Comparison of ENCODE assay signal across 16 mouse cellular contexts in the genomic region with DNA sequence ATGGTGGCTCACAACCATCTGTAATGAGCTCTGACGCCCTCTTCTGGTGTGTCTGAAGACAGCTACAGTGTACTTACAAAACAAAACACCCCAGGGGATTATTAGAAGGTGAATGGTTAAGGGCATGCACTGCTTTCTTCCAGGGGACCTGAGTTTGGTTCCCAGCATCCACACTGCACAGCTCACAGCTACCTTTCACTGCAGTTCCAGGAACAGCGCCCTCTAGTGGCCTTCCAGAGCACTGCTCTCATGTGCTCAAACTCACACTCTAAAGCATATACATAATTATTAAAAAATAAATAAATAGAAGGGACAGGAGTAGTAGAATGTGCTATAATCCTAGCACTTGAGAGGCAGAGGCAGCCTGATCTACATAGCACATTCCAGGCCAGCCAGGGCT. TPM values are rescaled to one million over a fixed set of nuclear protein-coding genes. Genes with fewer than 3 reads are reported as not detected.
A peak's percentile ranks its signal among the peaks of the same experiment; 100 is the strongest.
DNase-seq lines count a peak whose midpoint lies in the region; ATAC-seq and TF ChIP-seq lines count a peak whose summit lies in the region.
"Had no signal": no experiment of that assay in that cellular context is flagged by ENCODE, and none has a peak within 500 bp of the region (broad histone marks: within the 10 kb centered on the region; RNA-seq: fewer than 3 reads in every experiment).

No protein-coding gene starts in this region.

- H3K27me3 ChIP-seq in hindbrain, embryonic 11.5 days (ENCODE audit: control insufficient read depth, insufficient read depth, low read length) = no peaks in the 10 kb centered on the region
- H3K27me3 ChIP-seq in hindbrain, embryonic 10.5 days (ENCODE audit: insufficient read depth, poor library complexity, severe bottlenecking) = no peaks in the 10 kb centered on the region
- H3K27me3 ChIP-seq in lung, postnatal 0 days (replicated peaks; ENCODE audit: insufficient read depth, low read length) = no peaks in the 10 kb centered on the region
- no peaks in the 10 kb centered on the region for H3K27me3 ChIP-seq in G1E (ENCODE audit: insufficient read depth, low read length)
- H3K27me3 ChIP-seq: heart, embryonic 15.5 days; lung, embryonic 15.5 days; midbrain, embryonic 13.5 days; neural tube, embryonic 12.5 days had no signal

- H3K4me1 ChIP-seq in hindbrain, embryonic 11.5 days (replicated peaks; ENCODE audit: control insufficient read depth, insufficient read depth, low read length) = no peaks in the 10 kb centered on the region
- H3K4me1 ChIP-seq in hindbrain, embryonic 10.5 days (replicated peaks) = no peaks in the 10 kb centered on the region
- no peaks in the 10 kb centered on the region for H3K4me1 ChIP-seq in lung, postnatal 0 days (ENCODE audit: insufficient read depth, low read depth, low read length)
- peaks cover 78% of the 10 kb centered on the region for H3K4me1 ChIP-seq in G1E (ENCODE audit: insufficient read depth, low read depth, low read length)
- H3K4me1 ChIP-seq: forebrain, embryonic 10.5 days; lung, embryonic 15.5 days; midbrain, embryonic 13.5 days; neural tube, embryonic 12.5 days had no signal

- no peaks in the 10 kb centered on the region for H3K9me3 ChIP-seq in hindbrain, embryonic 11.5 days (ENCODE audit: control insufficient read depth, low read length)
- no peaks in the 10 kb centered on the region for H3K9me3 ChIP-seq in hindbrain, embryonic 10.5 days
- no peaks in the 10 kb centered on the region for H3K9me3 ChIP-seq in lung, postnatal 0 days (ENCODE audit: low read length)
- no peaks in the 10 kb centered on the region for H3K9me3 ChIP-seq in G1E (replicated peaks)
- H3K9me3 ChIP-seq: forebrain, embryonic 10.5 days; heart, embryonic 15.5 days; lung, embryonic 15.5 days; midbrain, embryonic 13.5 days; neural tube, embryonic 12.5 days had no signal

- TF ChIP-seq EP300 in lung, postnatal 0 days (IDR thresholded peaks at IDR 0.05) = no peak

- H3K36me3 ChIP-seq in hindbrain, embryonic 11.5 days (ENCODE audit: control insufficient read depth, insufficient read depth, low read length) = no peaks in the 10 kb centered on the region
- H3K36me3 ChIP-seq in hindbrain, embryonic 10.5 days = peaks cover 83% of the 10 kb centered on the region
- H3K36me3 ChIP-seq in lung, postnatal 0 days (ENCODE audit: insufficient read depth, low read length) = no peaks in the 10 kb centered on the region
- peaks cover 98% of the 10 kb centered on the region for H3K36me3 ChIP-seq in G1E (replicated peaks)
- H3K36me3 ChIP-seq: heart, embryonic 15.5 days; lung, embryonic 15.5 days; midbrain, embryonic 13.5 days; neural tube, embryonic 12.5 days had no signal

- ATAC-seq in hindbrain, embryonic 11.5 days (ENCODE audit: low FRiP score) = no peak
- no peak for ATAC-seq in lung, postnatal 0 days
- no peak for ATAC-seq in G1E (ENCODE audit: extremely low read depth, insufficient number of reproducible peaks, low FRiP score, poor library complexity, severe bottlenecking)
- 0 out of 2 replicates have a peak, but pooled peaks have one; percentile 28 for ATAC-seq in granulocyte monocyte progenitor cell, adult 5-6 weeks (replicated peaks; ENCODE audit: poor library complexity, severe bottlenecking)
- ATAC-seq: inflammation-experienced regulatory T-cells, adult 6 months; midbrain, embryonic 13.5 days had no signal

- no peak overlapping the region for H3K4me3 ChIP-seq in hindbrain, embryonic 11.5 days (ENCODE audit: low read depth, low read length)
- no peak overlapping the region for H3K4me3 ChIP-seq in hindbrain, embryonic 10.5 days
- H3K4me3 ChIP-seq in lung, postnatal 0 days (ENCODE audit: low read depth, low read length) = no peak overlapping the region
- H3K4me3 ChIP-seq in G1E (ENCODE audit: low read depth, low read length) = no peak overlapping the region
- H3K4me3 ChIP-seq: forebrain, embryonic 10.5 days; heart, embryonic 15.5 days; lung, embryonic 15.5 days; midbrain, embryonic 13.5 days; neural tube, embryonic 12.5 days had no signal

- 44% methylated on average over 2 of the region's 2 CpGs for WGBS in hindbrain, embryonic 11.5 days
- WGBS in hindbrain, embryonic 10.5 days = 51% methylated on average over 2 of the region's 2 CpGs
- WGBS in lung, postnatal 0 days = 45% methylated on average over 2 of the region's 2 CpGs

- peak; percentile 57 for TF ChIP-seq CTCF in lung, postnatal 0 days (IDR thresholded peaks at IDR 0.05)
- peak; percentile 84 for TF ChIP-seq CTCF in G1E (IDR thresholded peaks at IDR 0.05; ENCODE audit: low read depth, low read length)

- H3K9ac ChIP-seq in hindbrain, embryonic 11.5 days (ENCODE audit: low read depth, low read length) = no peak overlapping the region
- no peak overlapping the region for H3K9ac ChIP-seq in lung, postnatal 0 days (replicated peaks; ENCODE audit: low read depth)
- H3K9ac ChIP-seq: heart, embryonic 15.5 days; lung, embryonic 15.5 days; midbrain, embryonic 13.5 days; neural tube, embryonic 12.5 days had no signal

- DNase-seq in hindbrain, embryonic 11.5 days (ENCODE audit: low spot score) = peak; percentile 10
- DNase-seq in hindbrain, embryonic 10.5 days (ENCODE audit: low spot score) = no peak
- no peak for DNase-seq in lung, postnatal 0 days (ENCODE audit: low spot score)
- DNase-seq in lung, postnatal 14 days = no peak
- DNase-seq in G1E (ENCODE audit: low spot score) = no peak
- no peak for DNase-seq in cerebellum, adult 11 months
- no peak for DNase-seq in retina, postnatal 1 day
- DNase-seq: adrenal gland, adult 8-10 months; cerebellum, adult 18-20 months had no signal

- no peak overlapping the region for H3K27ac ChIP-seq in hindbrain, embryonic 11.5 days (ENCODE audit: low read depth, low read length)
- no peak overlapping the region for H3K27ac ChIP-seq in hindbrain, embryonic 10.5 days
- H3K27ac ChIP-seq in lung, postnatal 0 days (ENCODE audit: low read length) = no peak overlapping the region
- H3K27ac ChIP-seq: forebrain, embryonic 10.5 days; lung, embryonic 15.5 days; midbrain, embryonic 13.5 days; neural tube, embryonic 12.5 days had no signal

- H3K4me2 ChIP-seq in hindbrain, embryonic 11.5 days (replicated peaks; ENCODE audit: low read depth, low read length) = no peak overlapping the region
- no peak overlapping the region for H3K4me2 ChIP-seq in lung, postnatal 0 days (replicated peaks; ENCODE audit: low read depth, low read length)
- H3K4me2 ChIP-seq: heart, embryonic 15.5 days; lung, embryonic 15.5 days; midbrain, embryonic 13.5 days; neural tube, embryonic 12.5 days had no signal

RNA-seq across cellular contexts. Expression of a gene that starts 18.9 kb away (rescaled TPM):
- 16.2 and 18.7 TPM in 2 replicates for polyA plus RNA-seq in hindbrain, embryonic 11.5 days (2014; fragmentation: Nextera tagmentation; extraction: Ambion mirVana)
- polyA plus RNA-seq in hindbrain, embryonic 10.5 days (2016; fragmentation: Nextera tagmentation; extraction: Ambion mirVana) = 18.7 and 32.0 TPM in 2 replicates
- polyA plus RNA-seq in lung, postnatal 0 days (2015; fragmentation: Nextera tagmentation; extraction: Ambion mirVana) = 4.8 and 5.4 TPM in 2 replicates
- total RNA-seq in G1E (2014; fragmentation: Nextera tagmentation) = 42.9 and 52.4 TPM in 2 replicates
- total RNA-seq in G1E (2017) = 73.8 and 90.2 TPM in 2 replicates
- 6.6 and 8.2 TPM in 2 replicates for polyA plus RNA-seq in G1E (2012)
- 38.6 and 70.1 TPM in 2 replicates for total RNA-seq in granulocyte monocyte progenitor cell, adult 5-6 weeks (2014; fragmentation: Nextera tagmentation)
- total RNA-seq in granulocyte monocyte progenitor cell, adult 5-6 weeks (2017) = 62.0 and 76.5 TPM in 2 replicates

RNA-seq across cellular contexts. Expression of a gene that starts 50.2 kb away (rescaled TPM):
- 104 and 107 TPM in 2 replicates for polyA plus RNA-seq in hindbrain, embryonic 11.5 days (2014; fragmentation: Nextera tagmentation; extraction: Ambion mirVana)
- polyA plus RNA-seq in hindbrain, embryonic 10.5 days (2016; fragmentation: Nextera tagmentation; extraction: Ambion mirVana) = 87.5 and 93.5 TPM in 2 replicates
- 57.4 and 60.4 TPM in 2 replicates for polyA plus RNA-seq in lung, postnatal 0 days (2015; fragmentation: Nextera tagmentation; extraction: Ambion mirVana)
- total RNA-seq in G1E (2014; fragmentation: Nextera tagmentation) (32.3 and 35.0 TPM in 2 replicates), G1E (2017) (81.1 and 87.9 TPM in 2 replicates)
- polyA plus RNA-seq in G1E (2012) = 58.8 and 76.8 TPM in 2 replicates
- 56.5 and 86.2 TPM in 2 replicates for total RNA-seq in granulocyte monocyte progenitor cell, adult 5-6 weeks (2014; fragmentation: Nextera tagmentation)
- 48.2 and 49.2 TPM in 2 replicates for total RNA-seq in granulocyte monocyte progenitor cell, adult 5-6 weeks (2017)
